Mouse (Mus musculus): ENCODE measurements around the gene Emc8. TPM values are rescaled to one million over a fixed set of nuclear protein-coding genes. Genes with fewer than 3 reads are reported as not detected.
"Not testable (repeated sequence)": the region's sequence is repeated elsewhere in the genome, so short reads cannot be mapped to it uniquely, and the experiment has no call there.

The Emc8 gene
- polyA plus RNA-seq, 1 experiment: 74.7 TPM

- 86% methylated on average over 5 of the region's 5 CpGs for WGBS
Observed at GRCm38 (mm10) chr8:120686576-120686975, 18.2 kb upstream of the Emc8 start.

GRCm38 (mm10) chr8:120686051-120686450 is 17.7 kb upstream of the Emc8 start:
- no peak for DNase-seq (ENCODE audit: low read depth, low spot score)
- 87% methylated on average over 13 of the region's 13 CpGs for WGBS

More at GRCm38 (mm10) chr8:120686576-120686975, 18.2 kb upstream of the Emc8 start:
- DNase-seq (ENCODE audit: low read depth, low spot score): no peak

- 79% methylated on average over 8 of the region's 8 CpGs for WGBS
- DNase-seq (ENCODE audit: low read depth, low spot score): no peak
Observed at GRCm38 (mm10) chr8:120685591-120685990, 17.2 kb upstream of the Emc8 start.

GRCm38 (mm10) chr8:120685097-120685496 is 16.7 kb upstream of the Emc8 start:
- no peak for DNase-seq (ENCODE audit: low read depth, low spot score)
- 14% methylated on average over 5 of the region's 5 CpGs for WGBS

GRCm38 (mm10) chr8:120684082-120684481 is 15.7 kb upstream of the Emc8 start:
- 50% methylated on average over 5 of the region's 5 CpGs for WGBS
- no peak for DNase-seq (ENCODE audit: low read depth, low spot score)

GRCm38 (mm10) chr8:120683602-120684001 is 15.2 kb upstream of the Emc8 start:
- WGBS: 10% methylated on average over 10 of the region's 10 CpGs
- DNase-seq (ENCODE audit: low read depth, low spot score): peak; percentile 81

GRCm38 (mm10) chr8:120681113-120681512 is 12.7 kb upstream of the Emc8 start:
- WGBS: 77% methylated on average over 10 of the region's 10 CpGs
- no peak for DNase-seq (ENCODE audit: low read depth, low spot score)

GRCm38 (mm10) chr8:120680405-120680804 is 12.0 kb upstream of the Emc8 start:
- not testable (repeated sequence) for DNase-seq (ENCODE audit: low read depth, low spot score)

GRCm38 (mm10) chr8:120679629-120680387 is 11.4 kb upstream of the Emc8 start:
- 24% methylated on average over 11 of the region's 11 CpGs for whole genome bisulfite sequencing
- DNase-seq (ENCODE audit: low read depth, low spot score): no peak

More at GRCm38 (mm10) chr8:120680405-120680804, 12.0 kb upstream of the Emc8 start:
- 27% methylated on average over 7 of the region's 7 CpGs for WGBS

GRCm38 (mm10) chr8:120678447-120678846 is 10.1 kb upstream of the Emc8 start:
- 15% methylated on average over 10 of the region's 10 CpGs for WGBS
- DNase-seq (ENCODE audit: low read depth, low spot score): no peak

GRCm38 (mm10) chr8:120675718-120676117 is 7.3 kb upstream of the Emc8 start:
- 76% methylated on average over 8 of the region's 8 CpGs for WGBS
- DNase-seq (ENCODE audit: low read depth, low spot score): no peak

- WGBS: 92% methylated on average over 7 of the region's 7 CpGs
- DNase-seq (ENCODE audit: low read depth, low spot score): no peak
Observed at GRCm38 (mm10) chr8:120673298-120673697, 4.9 kb upstream of the Emc8 start.

GRCm38 (mm10) chr8:120672626-120673229 is 4.4 kb upstream of the Emc8 start:
- no peak for DNase-seq (ENCODE audit: low read depth, low spot score)
- WGBS: 86% methylated on average over 16 of the region's 16 CpGs

GRCm38 (mm10) chr8:120671775-120672174 is 3.4 kb upstream of the Emc8 start:
- DNase-seq (ENCODE audit: low read depth, low spot score): no peak
- 52% methylated on average over 6 of the region's 6 CpGs for WGBS

- WGBS: under 1% methylated on average over 105 of the region's 105 CpGs
- DNase-seq (ENCODE audit: low read depth, low spot score): peak; percentile 54
Observed at GRCm38 (mm10) chr8:120667561-120668373, 606 bp downstream of the Emc8 start, which contains the start of the genes Gm27021 and Cox4i1. Gene Gm27021, minus strand, starts transcription at chr8:120668079. Gene Cox4i1, plus strand, starts transcription at chr8:120668222.

GRCm38 (mm10) chr8:120666807-120667470 is 1.4 kb downstream of the Emc8 start:
- DNase-seq (ENCODE audit: low read depth, low spot score): no peak
- WGBS: 5% methylated on average over 17 of the region's 17 CpGs

- DNase-seq (ENCODE audit: low read depth, low spot score): no peak
- 69% methylated on average over 3 of the region's 3 CpGs for WGBS
Observed at GRCm38 (mm10) chr8:120665726-120666455, 2.5 kb downstream of the Emc8 start.

- no peak for DNase-seq (ENCODE audit: low read depth, low spot score)
- WGBS: 81% methylated on average over 6 of the region's 6 CpGs
Observed at GRCm38 (mm10) chr8:120664566-120664965, 3.8 kb downstream of the Emc8 start.

- no peak for DNase-seq (ENCODE audit: low read depth, low spot score)
- 92% methylated on average over 8 of the region's 8 CpGs for WGBS
Observed at GRCm38 (mm10) chr8:120657415-120657814, 11.0 kb downstream of the Emc8 start.

Measured in large intestine, adult 2 months (tissue).